Mouse (Mus musculus) frontal cortex, postnatal 25 days (tissue): ENCODE measurements at regions not wholly inside any gene's neighbourhood (a gene's known extent, or its start where the extent isn't known, plus 50 kb on each side); places are given as distances from the start of the nearest gene placed in this dataset.

Experiments used
- DNase-seq, 2 experiments: peaks; one replicate each; pipeline ENCODE4 v3.0.0; 2022; ENCODE audit warnings: low spot score in 2 of 2

GRCm38 (mm10) chr1:193421414-193421813, 51.3 kb upstream of the Camk1g start:
- no peak for DNase-seq
